Mouse (Mus musculus) right cerebral cortex, postnatal 4 days (tissue): ENCODE data around the gene Nln.
A peak's percentile ranks its signal among the peaks of the same experiment; 100 is the strongest.

Experiments used
- DNase-seq: peaks from one replicate; pipeline ENCODE4 v3.0.0-alpha.2; 2022

The Nln gene

DNA sequence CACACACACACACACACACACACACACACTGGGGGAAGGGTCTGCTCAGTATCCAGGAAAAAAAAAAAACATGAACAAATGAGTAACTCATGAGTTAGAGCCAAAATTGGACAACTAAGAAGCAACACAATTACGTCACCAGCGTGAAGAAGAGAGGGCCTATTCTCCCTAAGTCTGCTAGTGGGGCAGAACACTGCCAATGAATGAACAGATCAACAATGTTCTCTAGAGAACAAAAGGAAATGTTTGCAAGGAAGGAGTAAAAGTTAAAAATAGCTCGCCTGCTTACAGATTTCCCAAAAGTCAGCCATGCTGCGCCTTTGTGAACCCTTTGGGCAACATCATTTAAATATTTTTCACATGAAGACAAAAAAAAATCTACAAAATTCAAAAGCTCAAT is 69.6 kb downstream of the Nln start:
- no peak for DNase-seq

DNA sequence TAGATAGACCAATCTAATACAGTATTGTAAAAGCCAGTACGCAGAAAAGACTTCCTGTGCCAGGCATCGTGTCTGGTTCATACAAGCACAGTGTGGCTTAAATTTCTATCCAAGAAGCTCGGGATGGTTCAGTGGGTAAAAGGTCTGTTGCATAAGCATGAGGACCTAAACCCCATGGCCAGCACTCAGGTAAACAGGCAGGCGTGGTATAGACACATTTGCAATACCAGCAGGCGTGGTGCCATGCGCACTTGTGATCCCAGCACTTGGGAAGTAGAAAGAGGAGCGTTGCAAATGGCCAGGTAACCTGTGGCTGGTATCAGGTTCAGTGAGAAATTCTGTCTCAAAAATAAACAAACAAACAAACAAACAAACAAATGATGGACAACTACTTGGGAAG is 70.5 kb downstream of the Nln start:
- no peak for DNase-seq

DNA sequence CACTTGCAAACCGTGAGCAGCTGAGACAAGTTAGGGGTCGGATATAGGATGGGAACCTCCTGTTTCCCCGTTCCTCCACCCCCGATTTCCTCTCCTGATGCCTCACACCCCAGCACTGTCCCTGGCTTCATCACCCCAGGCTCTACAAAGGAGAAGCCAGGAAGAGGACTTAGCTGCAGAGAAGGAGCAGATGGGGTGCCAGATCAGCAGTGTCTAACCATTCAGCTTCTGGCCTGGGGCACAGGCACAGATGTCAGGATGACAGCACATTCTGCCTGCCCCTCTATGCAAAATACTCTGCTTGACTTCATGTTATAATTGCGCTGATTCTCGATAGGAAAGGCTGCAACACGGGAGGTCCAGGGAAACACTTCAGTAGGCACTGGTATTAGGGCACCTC is 71.1 kb downstream of the Nln start:
- no peak for DNase-seq

DNA sequence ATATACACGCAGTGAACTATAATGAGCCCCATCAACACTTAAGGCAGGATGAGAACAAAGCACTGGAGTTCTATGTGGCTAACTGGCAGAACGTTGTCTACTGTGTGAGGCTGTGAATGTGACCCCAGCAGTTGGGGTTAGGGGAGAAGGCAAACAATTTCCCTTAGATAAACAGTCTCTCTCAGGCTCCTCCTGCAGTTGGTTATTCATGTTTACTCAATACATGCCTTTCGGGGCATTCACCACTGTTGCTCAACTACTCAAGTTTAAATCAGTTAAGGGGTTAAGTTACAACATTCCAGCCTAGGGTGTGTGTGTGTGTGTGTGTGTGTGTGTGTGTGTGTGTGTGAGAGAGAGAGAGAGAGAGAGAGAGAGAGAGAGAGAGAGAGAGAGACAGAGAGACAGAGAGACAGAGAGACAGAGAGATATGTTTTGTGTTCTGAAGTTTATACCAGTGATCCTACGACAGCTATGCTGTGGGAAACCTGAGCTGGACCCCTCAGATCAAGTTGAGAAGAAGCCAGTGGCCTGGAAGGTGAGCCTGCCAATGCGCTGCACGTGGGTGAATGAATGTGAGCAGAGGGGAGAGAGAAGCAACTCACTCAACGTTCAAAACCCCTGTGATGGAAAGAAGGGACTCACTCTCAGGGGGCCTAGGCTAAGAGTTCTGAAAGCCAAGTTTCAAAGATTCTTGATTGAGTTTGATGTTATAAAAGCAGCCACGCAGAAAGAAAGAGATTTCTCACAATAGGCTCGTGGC is 71.7 kb downstream of the Nln start:
- no peak for DNase-seq

DNA sequence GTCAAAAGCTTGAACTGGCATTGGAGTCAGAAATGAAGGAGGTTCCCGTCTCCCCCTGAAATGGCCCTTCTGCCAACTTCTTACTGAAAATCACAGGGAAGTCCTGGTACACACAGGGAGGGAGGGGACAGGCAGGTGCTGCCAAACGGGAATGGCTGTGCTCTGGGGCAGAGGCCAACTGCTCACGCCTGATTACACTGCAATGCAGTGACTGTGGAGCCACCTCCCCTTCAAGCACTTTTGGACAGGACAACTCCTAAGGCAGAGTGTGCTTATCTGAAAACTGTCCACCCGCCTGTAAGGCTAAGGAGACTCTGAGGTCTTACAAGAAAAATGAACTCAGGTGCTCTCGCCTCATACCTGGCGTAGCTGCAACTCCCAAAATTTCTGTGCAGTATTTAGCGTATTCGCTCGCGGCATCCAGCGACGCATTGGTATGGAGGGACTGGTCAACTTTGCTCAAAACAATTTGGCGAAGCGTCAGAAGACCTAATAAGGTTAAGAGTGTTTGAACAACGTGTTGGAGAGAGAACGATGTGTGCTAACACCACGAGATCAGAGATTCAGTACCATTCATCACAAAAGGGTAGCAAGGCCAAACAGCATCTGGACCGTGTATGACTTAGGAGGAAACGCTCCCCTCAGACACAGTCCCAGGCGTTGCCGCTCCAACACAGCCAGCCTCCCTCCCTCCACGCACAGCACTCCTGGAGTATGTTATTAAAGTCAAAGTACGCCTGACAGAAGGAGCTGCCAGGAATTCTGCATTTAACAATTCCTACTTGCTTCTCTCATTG is 72.7 kb downstream of the Nln start:
- peak; percentile 47 for DNase-seq

DNA sequence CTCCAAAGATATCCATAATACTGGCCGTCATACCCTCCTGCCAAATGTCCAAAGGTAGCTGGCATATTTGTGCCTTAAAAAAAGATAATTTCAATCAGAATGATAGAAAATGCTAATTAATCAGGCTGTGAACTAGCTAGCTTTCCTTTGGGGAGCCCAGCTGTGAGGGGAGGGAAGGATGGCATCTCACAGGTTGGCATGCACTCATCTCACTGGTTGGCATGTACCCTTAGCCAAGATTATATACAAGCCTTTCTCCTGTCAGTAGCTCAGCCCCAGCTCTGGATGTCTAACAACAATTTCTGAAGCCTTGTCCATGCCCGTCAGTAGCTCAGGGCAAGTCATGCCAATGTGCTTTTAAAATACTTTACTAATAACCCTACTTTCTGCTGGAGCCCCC is 73.8 kb downstream of the Nln start:
- DNase-seq: no peak

DNA sequence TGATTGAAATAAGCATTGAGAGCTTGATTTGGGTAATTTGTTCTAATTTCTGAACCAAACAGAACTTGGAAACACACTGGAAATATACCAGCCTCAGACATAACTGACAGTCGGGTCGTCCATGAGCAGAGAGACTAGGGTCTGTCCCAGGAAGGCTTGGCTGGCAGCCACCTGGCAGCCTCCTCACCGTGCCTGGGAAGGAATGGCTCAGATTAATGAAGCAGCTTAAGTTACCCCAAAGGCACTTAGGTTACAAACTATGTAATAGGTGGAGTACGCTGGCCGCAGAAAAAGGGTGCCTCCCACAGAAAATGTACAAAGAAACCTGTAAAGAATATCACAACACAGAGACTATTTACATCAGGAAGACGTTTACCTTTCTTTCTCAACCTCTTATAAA is 74.6 kb downstream of the Nln start:
- DNase-seq: peak; percentile 56

DNA sequence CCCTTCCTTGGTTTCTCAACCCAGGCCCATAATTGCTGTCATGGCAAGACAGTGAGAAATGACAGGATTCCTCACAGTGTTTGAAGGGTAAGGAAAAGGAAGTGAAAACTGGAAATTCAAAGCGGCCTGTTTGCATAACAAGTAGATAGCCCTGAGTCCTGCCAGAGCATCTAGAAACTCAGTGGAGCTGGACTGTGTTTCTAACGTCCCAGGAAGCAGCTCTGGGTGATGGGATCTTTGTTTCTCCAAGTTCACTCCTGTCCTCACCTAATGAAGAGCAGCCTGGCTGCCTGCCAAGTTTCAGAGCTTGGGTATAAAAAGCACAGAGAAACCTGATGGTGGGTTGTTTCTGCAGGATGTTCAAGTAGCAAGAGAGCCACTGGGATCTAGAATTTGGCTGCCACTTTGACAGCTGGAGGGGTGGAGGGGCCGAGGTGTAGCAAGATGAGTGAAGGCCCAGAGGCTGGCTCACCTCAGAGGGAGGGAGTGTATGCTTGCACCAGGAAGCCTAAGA is 76.7 kb downstream of the Nln start:
- peak; percentile 21 for DNase-seq

DNA sequence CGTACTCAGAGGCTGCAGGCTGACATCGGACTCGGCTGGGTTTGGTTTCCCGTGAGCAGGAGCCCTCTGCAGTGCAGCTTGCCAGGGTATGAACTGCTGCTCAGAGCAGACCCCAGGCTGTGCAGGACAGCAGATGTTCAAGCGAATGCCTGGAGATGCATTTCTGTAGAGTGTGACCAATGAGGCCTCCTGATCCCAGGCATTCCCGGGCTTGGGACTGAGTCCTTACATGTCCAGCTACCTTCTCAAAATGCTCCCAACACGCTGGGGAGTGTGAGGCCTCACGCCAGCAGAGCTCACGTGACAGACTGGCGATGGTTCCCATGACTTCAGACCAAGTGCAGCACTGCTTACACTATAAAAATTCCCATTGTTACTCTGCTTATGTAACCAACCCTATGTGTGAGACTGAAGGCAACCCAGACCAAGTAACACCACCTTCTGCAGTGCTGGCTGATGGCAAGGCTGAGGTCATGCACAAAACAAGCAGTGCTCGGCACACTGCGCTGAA is 77.5 kb downstream of the Nln start:
- no peak for DNase-seq

DNA sequence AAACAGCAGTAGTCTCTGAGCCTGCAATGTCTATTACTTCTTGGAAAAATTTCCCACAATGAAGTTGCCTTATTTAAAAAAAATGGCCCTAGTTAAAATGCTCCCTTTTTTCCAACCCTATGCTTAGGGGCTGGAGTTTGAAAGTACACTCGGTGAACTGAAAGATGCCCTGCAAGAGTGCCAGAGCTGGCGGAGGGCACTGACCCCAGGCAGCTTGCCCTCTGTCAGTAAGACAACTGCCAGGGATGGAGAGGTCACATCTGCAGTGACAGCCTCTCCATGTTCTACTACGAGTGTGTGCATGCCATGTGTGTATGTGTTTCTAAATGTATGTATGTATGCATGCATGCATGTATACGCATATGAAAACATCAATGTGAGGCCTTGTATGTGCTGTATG is 78.5 kb downstream of the Nln start:
- DNase-seq: no peak

DNA sequence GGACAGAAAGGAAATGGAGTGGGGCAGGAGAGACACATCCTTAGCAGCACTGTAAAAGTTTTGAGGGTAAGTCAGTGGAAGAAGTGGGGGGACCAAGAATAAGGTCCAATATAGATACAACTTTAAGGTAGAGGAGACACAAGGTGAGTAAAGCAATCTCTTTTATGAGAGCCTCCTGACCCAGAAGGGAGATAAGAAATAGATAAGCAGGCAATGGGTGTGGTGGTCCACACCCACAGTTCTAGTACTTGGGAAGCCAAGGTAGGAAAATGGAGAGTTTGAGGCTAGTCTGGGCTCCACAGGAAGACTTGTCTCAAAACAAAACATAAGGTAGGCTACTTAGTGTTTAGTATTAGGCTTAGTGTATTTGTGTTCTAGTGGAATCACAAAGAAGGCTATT is 79.9 kb downstream of the Nln start:
- no peak for DNase-seq

DNA sequence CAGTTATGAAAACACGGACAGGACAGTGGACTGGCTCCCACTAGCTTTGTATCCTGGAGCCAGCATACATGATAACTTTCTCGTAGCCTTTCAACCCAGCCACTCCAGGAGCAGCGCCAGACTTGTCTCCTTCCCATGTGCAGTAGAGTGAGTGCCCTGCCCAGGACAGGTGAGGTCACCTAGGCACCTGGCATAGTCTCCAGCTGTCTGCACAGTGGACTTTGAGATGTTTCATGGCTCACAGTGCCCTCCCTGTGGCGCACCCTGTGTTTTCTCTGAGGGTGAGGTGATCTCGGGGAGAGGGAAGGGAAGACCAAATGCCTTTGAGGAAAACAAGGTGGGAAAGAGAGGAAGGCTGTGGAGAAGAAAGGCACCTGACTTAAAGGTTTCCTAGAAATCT is 80.3 kb downstream of the Nln start:
- DNase-seq: no peak

DNA sequence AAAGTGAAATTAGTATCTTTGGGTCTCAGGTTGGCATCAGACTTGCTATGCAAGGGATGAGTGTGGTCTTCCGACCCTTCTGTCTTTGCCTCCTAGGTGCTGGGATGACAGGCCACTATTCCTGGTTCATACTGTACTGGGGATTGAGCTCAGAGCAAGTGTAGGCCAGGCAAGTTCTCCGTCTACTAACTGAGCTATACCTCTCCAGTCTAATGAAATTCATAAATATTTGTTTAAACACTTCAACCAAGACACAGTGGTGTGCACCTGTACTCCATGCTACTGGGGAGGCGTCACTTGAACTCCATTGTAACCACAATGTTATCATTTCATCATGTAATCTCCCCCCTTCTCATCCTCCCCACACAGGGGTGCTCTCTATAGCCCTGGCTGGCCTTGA is 82.9 kb downstream of the Nln start:
- DNase-seq: no peak

DNA sequence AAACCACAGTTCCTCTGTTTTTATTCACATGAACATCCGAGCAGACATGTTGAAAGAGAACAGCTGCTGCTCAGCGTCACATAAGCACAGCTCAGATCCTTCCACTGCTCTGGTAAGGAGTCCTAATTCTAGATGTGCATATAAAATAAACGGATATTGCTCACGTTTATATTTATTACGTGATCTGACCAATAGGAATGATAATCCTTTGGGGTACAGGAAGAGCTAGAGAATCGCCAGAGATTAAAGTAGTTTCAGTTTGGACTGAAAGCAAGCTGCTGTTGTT is 83.8 kb downstream of the Nln start:
- no peak for DNase-seq

DNA sequence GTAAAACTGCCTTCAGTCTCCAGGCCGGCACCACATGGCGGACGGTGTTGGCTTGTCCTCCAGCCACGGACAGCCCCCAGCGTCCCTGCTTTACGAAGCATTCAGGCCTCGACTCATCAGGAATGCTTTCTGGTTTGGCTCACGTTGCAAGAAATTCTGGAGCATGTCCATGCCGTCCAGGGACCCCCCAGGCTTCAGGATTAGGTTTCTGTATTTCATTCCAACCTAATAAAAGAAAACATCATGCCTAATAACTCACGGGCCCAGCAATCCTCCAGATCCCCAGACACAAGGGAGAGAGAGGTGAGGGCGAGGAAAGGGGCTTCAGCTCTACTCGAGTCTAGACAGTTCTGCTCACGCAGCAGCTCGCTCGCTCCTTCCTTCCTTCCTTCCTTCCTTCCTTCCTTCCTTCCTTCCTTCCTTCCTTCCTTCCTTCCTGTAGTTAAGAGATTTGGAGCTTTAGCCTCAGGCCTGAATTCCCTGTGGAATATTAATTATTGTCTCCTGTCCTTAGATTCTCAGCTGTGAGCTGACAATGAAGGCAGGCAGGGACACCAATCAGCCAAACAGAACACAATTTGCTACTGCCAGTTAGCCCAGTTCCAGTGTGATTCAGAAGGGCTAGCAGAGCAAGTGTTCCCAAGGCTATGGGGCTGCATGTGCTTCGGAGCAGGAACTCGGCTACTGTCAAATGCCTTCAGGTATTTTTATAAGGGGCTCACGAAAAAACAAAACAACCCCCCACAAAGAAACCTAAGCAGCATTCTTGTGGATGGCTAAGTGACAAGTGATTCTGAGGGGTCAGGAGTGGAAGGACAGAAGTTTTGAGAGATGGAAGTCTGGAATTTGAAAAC is 84.3 kb downstream of the Nln start:
- DNase-seq: no peak

DNA sequence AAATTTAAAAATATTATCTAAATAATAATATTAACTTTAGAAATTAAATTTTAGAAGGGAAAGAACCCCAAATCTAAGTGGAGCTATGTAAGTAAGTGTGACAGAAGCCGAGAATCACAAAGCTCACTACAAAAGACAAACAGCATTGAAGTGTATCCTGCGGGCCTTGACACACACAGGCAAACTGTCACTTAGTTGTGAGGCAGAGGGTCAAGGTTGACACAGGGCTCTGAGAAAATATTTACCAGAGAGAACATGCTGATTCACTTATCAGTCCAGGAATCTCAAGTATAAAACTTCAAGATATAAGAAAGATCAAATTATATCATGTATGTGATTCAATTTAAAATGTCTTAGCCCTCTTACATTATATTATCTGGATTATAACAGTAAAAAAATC is 85.1 kb downstream of the Nln start:
- no peak for DNase-seq

DNA sequence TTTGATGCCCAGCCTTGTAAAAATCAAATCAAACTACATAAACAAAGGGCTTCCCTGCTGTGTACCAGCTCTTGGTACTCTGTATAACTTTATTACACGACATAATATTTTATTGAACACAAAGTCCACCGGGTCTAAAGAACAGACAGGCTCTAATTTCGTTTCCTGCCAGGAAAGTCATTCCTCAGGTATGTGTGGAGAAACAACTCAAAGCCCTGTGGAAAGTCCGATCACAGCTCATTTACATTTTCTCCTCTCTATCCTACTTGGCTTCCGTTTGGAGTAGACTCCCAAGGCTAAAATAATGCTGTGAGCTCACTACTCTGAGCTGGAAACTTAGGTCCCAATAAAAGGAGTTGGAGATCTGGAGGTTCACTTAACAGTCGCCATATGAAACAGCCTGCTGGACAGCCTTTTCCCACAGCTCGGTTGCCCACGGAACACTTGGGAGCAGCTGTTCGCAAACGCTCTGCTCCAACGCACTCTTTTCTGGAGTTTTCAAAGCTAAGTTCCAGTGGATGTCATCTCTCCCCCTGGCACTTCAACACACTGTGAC is 86.0 kb downstream of the Nln start:
- no peak for DNase-seq

DNA sequence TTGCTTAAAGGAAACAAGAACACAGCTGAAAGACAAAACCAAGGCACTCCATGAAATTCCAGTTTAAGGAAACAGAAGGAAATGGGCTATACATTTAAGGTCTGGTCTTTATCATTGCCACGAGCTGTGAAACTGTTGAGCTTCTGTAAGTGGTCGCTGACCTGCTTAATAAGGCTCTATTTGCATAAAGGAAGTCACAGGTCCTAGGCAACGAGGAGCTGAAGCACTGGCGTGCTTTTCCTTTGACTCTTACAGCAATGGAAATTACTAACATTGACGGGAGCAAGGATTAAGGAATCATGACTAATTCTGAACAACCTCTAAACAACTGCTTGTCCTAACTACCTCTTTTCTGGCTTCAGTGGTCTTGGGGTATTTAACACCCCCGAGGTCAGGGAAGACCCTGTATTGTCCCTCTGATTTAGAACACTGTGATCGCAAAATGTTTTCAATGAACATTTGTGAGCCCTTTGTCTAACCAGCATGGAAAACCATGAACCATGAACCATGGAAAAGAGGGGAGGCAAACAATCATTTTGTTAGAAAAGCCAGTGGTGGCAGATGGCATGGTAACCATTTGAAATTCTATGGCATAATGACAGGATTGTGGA is 90.8 kb downstream of the Nln start:
- DNase-seq: no peak

DNA sequence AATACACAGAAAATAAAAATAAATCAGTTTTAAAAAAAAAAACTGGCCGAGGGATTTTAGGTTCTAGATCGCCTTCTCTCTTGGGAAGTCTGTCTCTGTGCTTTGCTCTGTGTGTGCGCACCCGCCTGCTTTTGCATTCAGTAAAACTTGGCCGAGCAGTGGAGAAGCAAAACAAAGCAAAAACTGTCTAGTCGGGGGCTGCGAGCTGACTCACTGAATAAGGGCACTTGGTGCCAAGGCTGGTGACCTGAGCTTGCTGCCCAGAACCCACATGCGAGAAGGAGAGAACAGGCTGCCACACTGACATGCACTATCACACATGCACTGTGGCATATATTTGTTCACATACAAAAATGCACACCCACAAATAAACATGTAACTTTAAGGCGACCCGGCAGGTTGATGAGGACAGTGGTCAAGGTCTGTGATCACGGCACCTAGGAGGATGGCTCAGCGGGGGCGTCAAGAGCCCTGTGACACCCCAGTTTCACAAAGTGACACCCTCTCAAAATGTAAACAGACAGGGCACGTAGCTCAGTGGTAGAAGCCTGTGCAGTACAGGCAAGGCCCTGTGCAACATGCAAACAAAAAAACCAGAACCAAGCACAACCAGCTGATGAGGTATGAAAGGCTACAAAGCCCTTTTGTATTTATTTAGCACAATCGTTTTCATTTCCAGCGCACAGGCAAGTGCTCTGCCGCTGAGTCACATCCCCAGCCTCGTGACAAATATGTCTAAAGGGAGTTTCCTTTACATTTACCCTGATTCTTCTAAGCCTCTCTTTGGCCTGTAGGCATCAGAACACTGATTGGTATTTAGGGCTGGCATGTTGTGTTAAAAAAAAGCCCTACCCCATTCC is 93.9 kb downstream of the Nln start:
- DNase-seq: no peak

DNA sequence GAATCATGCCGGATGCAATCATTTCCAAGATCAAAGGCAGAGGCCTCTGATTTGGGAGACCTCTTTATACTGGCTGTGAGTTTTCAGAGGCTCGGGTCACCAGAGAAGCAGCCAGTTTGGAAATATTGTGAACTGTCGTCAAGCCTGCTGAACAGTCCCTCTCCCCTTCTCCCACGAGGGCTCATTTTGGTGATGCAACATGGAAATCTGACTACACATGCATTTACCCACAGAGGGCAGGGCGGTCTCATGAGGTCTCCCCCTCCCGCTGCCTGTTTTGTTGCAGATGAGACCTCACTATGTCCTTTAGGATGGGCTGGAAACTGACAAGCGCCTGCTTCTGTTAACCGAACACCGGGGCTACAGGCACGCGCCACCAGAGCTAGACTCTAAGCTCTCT is 95.4 kb downstream of the Nln start:
- DNase-seq: no peak

DNA sequence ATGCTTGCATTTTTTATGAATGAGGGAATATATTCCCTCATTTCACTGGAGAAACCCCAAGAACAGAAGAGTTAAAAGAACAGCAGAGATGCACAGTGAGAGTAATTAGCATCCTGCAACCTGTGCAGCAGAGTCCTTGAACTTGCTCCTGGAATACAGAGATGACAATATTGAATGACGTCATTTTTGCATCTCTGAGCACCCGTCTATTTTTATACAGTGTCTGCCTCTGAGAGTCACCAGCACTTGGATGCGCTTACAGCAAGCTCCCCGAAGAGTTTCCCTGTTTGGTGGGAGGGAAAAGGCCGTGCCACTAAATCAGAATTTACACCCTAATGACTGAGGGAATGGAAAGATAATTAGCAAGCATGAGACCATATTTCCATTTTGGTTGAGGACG is 96.0 kb downstream of the Nln start:
- DNase-seq: no peak
